Mouse (Mus musculus) heart, postnatal 0 days (tissue): ENCODE measurements around the gene Plekhh1. TPM values are rescaled to one million over a fixed set of nuclear protein-coding genes. Genes with fewer than 3 reads are reported as not detected.
A peak's percentile ranks its signal among the peaks of the same experiment; 100 is the strongest.

Experiments used
- ATAC-seq: fragments of 200-750 bp; cut with Nextera tagmentation; 2 replicates; pipeline ENCODE4 v1.8.0; 2017; ENCODE audit warnings: low read depth, moderate number of reproducible peaks, moderate library complexity; ENCODE audit not compliant: insufficient read depth
- DNase-seq: peaks from one replicate; pipeline ENCODE4 v3.0.0-alpha.2; 2016; ENCODE audit warnings: low spot score
- H3K27ac ChIP-seq: fragments of 300-500 bp; sonication (generic); 2 replicates; pipeline ENCODE4 v1.5.1; 2014; ENCODE audit warnings: low read depth, mild to moderate bottlenecking
- H3K27me3 ChIP-seq: fragments of 300-500 bp; sonication (generic); 2 replicates; pipeline ENCODE4 v1.6.1; 2014; ENCODE audit warnings: low read length, mixed read lengths; ENCODE audit not compliant: control insufficient read depth, insufficient read depth
- H3K36me3 ChIP-seq: fragments of 300-500 bp; sonication (generic); replicated peaks from 2 replicates; pipeline ENCODE4 v1.6.1; 2014; ENCODE audit warnings: low read length, mixed read lengths; ENCODE audit not compliant: control insufficient read depth, insufficient read depth
- H3K4me1 ChIP-seq: fragments of 300-500 bp; sonication (generic); 2 replicates; pipeline ENCODE4 v1.6.1; 2014; ENCODE audit warnings: antibody characterized with exemption; ENCODE audit not compliant: control insufficient read depth, insufficient read depth
- H3K4me2 ChIP-seq: fragments of 300-500 bp; sonication (generic); 2 replicates; pipeline ENCODE4 v1.6.1; 2014; ENCODE audit warnings: low read depth, mild to moderate bottlenecking, low read length, moderate library complexity
- H3K4me3 ChIP-seq: fragments of 300-500 bp; sonication (generic); 2 replicates; pipeline ENCODE4 v1.5.1; 2014; ENCODE audit warnings: low read depth, low read length
- H3K9ac ChIP-seq: fragments of 300-500 bp; sonication (generic); replicated peaks from 2 replicates; pipeline ENCODE4 v1.6.1; 2014; ENCODE audit warnings: low read depth, low read length, mixed read lengths
- H3K9me3 ChIP-seq: fragments of 300-500 bp; sonication (generic); replicated peaks from 2 replicates; pipeline ENCODE4 v1.6.1; 2016; ENCODE audit warnings: low read length; ENCODE audit not compliant: control insufficient read depth
- CTCF ChIP-seq: IDR thresholded peaks from 2 replicates; pipeline ENCODE4 v1.5.1; 2016; ENCODE audit warnings: antibody characterized with exemption, control low read depth, low read depth
- EP300 ChIP-seq: IDR thresholded peaks from 2 replicates; pipeline ENCODE4 v1.6.1; 2016; ENCODE audit warnings: antibody characterized with exemption, low read depth
- WGBS: fragments of 180-500 bp; shearing (Covaris S2); extraction: QIAGEN DNeasy Blood & Tissue Kit; methylation state at CpG from one replicate; pipeline ENCODE4 v1.1.7; 2014; 5-methylcytosine and 5-hydroxymethylcytosine counted together
- polyA plus RNA-seq: library from polyadenylated mRNA; unstranded; fragments of >200 nt; fragmentation: Nextera tagmentation; extraction: Ambion mirVana; gene quantifications from 2 replicates; pipeline ENCODE4 v1.2.1, GENCODE M21; 2015
- total RNA-seq: library from RNA; depleted of rRNA; stranded (reverse); fragments of >200 nt; gene quantifications from 2 replicates; pipeline ENCODE4 v1.2.3, GENCODE M21; 2014; ENCODE audit warnings: low replicate concordance; rRNA removed

Plekhh1 gene
- total RNA-seq (6.2 and 15.0 TPM in 2 replicates), polyA plus RNA-seq (2.5 and 4.0 TPM in 2 replicates)

DNA sequence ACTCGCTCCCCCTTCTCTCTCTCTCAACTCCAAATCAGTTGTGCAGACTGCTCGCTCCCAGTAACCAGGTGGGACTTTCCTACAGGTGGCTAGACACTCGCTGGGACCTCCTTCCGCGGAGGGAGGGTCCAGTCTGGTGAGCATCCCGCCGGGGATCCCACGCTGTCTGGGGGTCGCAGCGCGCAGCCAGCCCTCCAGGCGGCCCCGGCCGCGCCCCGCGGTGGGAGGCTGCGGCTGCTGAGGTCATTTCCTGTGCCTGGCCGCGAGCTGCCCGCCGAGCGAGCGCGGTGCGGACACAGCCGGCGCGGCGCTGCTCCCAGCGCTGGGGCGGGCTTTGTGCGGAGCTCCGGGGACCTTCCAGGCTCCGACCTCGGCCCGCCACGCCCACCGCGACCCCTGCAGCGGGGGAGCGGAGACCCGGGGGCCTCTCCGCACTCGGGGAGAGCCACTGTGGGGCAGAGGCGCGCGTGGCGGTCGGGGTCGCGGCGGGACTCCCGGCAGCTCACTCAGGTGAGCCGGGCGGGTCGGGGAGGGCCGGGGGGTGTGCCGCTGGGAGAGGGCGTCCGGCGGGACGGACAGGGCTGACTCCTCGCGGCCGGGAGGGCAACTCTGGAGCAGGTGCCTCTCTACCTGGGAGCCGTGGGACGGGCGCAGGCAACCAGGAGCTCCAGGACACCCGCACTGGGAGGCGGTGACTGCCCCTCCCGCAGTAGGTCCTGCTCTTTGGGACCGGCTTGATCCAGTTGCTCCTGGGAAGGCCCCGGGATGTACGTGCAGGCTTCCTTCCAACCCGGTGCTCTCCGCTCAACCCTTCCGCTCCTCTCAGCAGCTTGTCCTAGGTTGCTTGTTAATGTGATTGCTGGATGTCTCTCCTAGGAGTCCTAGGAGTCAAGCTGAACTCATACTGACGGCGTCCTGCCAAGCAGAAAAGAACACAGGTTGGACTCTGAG is at the start of gene Plekhh1:
Gene Plekhh1 (plus strand): TSS at position 253 of the 951 bp plus-strand sequence.
- no peaks in the 10 kb centered on the region for H3K4me1 ChIP-seq
- peak within 1 kb of the TSS; percentile 90 for H3K4me3 ChIP-seq
- under 1% methylated on average over 70 of the region's 80 CpGs for WGBS
- H3K36me3 ChIP-seq, result no peaks in the 10 kb centered on the region
- no peaks in the 10 kb centered on the region for H3K9me3 ChIP-seq
- ATAC-seq (peak; percentile 84), DNase-seq (peak; percentile 53)
- H3K4me2 ChIP-seq, result peak within 1 kb of the TSS; percentile 100
- H3K27ac ChIP-seq, result peak within 1 kb of the TSS; percentile 74
- H3K27me3 ChIP-seq, result peaks cover 35% of the 10 kb centered on the region
- peak within 1 kb of the TSS; percentile 77 for H3K9ac ChIP-seq
- TF ChIP-seq EP300 (no peak), CTCF (no peak)

- H3K4me3 ChIP-seq, result peak overlapping the region; percentile 26
- peak overlapping the region; percentile 67 for H3K27ac ChIP-seq
- H3K9me3 ChIP-seq, result no peaks in the 10 kb centered on the region
- H3K4me1 ChIP-seq, result peaks cover 11% of the 10 kb centered on the region
- peak; percentile 21 for DNase-seq
- TF ChIP-seq CTCF (no peak), EP300 (no peak)
- 61% methylated on average over 5 of the region's 5 CpGs for WGBS
- 0 out of 2 replicates have a peak, but pooled peaks have one; percentile 37 for ATAC-seq
- peak overlapping the region; percentile 48 for H3K4me2 ChIP-seq
- no peaks in the 10 kb centered on the region for H3K27me3 ChIP-seq
- no peaks in the 10 kb centered on the region for H3K36me3 ChIP-seq
- H3K9ac ChIP-seq, result no peak overlapping the region
Measured at GRCm38 (mm10) chr12:78980683-78981091, 48.3 kb upstream of the Plekhh1 start.

DNA sequence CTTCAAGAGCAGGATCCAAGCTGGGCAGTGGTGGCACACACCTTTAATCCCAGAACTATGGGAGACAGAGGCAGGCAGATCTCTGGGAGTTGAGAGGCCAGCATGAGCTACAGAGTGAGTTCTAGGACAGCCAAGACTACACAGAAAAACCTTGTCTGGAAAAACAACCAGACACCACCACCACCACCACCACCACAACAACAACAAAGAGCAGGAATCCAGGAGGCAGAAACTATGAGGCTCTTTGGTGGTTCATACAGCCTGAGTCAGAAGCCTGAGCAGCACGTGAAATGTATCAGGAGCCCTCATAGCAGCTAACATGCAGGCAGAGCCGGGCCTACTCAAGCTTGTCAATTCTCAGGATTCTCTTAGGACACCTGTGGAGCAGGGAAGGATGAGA is 47.8 kb upstream of the Plekhh1 start:
- no peaks in the 10 kb centered on the region for H3K36me3 ChIP-seq
- peak overlapping the region; percentile 26; the same call in 1 of the 2 replicates for H3K4me3 ChIP-seq
- TF ChIP-seq EP300, result no peak
- no peak for TF ChIP-seq CTCF
- H3K4me2 ChIP-seq, result peak overlapping the region; percentile 48; the same call in 1 of the 2 replicates
- peak overlapping the region; percentile 67 for H3K27ac ChIP-seq
- DNase-seq (no peak), ATAC-seq (no peak)
- H3K4me1 ChIP-seq, result peaks cover 11% of the 10 kb centered on the region
- no peak overlapping the region for H3K9ac ChIP-seq
- H3K27me3 ChIP-seq, result no peaks in the 10 kb centered on the region
- H3K9me3 ChIP-seq, result no peaks in the 10 kb centered on the region
- 68% methylated on average over 2 of the region's 2 CpGs for WGBS

DNA sequence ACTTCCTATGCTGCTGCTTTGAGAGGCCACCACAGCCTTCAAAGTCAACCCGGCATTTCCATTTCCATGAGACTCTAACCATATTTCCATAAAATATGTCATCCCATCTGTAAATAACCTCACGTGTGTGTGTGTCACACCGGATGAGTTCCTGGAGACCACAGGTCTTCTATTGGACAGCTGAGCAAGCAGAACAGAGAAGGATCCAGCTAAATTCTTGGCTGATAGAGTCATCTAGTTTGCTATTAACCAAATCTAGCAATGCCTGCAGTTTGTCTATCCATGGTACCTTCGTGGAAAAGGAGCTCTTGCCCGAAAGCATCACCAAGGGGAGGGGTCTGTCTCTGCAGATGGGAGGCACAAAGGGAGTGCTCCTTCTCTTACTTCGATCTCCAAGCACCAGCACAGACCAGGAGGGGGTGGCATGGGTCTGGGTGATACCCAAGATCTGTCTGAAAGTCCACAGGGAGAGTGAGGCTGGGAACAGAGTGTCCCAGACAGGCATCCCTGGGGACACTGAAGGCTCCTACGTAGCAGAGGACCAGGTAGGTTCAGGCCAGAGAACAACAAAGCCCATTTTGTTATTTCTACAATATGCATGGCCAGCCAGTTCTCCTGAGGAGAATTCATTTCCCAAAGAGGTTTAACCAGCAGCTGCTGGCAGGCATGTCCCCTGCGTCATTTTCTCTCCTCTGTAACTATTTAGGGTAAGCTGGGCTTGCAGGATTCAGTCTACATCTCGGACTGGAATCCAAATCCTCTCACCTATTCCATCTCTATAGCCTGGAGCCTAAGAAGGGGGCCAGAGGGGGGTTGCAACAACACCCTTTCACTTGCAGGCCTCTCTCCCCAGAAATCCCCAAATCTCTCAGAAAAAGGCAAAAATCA is 46.8 kb upstream of the Plekhh1 start:
- 61% methylated on average over 9 of the region's 9 CpGs for WGBS
- no peak for ATAC-seq
- no peak overlapping the region; the same call in 1 of the 2 replicates for H3K27ac ChIP-seq

More for the DNA sequence above, 46.8 kb upstream of the Plekhh1 start:
- DNase-seq, result no peak
- no peaks in the 10 kb centered on the region for H3K36me3 ChIP-seq
- H3K4me3 ChIP-seq, result no peak overlapping the region
- no peak overlapping the region for H3K4me2 ChIP-seq
- H3K9ac ChIP-seq, result no peak overlapping the region
- H3K4me1 ChIP-seq, result peaks cover 11% of the 10 kb centered on the region
- H3K9me3 ChIP-seq, result no peaks in the 10 kb centered on the region
- no peaks in the 10 kb centered on the region for H3K27me3 ChIP-seq
- TF ChIP-seq EP300 (no peak), CTCF (no peak)
